Mouse (Mus musculus): Measurements from ENCODE around the gene Pacsin1.

Gene Pacsin1

GRCm38 (mm10) chr17:27678924-27679813 is 23.9 kb downstream of the Pacsin1 start:
- no peak for DNase-seq

GRCm38 (mm10) chr17:27684886-27685549 is 29.7 kb downstream of the Pacsin1 start:
- DNase-seq, result peak; percentile 78

- no peak for DNase-seq
These were observed 30.2 kb downstream of the Pacsin1 start for GRCm38 (mm10) chr17:27685550-27685913.

- no peak for DNase-seq
These were observed 31.1 kb downstream of the Pacsin1 start for GRCm38 (mm10) chr17:27686395-27686794.

DNA sequence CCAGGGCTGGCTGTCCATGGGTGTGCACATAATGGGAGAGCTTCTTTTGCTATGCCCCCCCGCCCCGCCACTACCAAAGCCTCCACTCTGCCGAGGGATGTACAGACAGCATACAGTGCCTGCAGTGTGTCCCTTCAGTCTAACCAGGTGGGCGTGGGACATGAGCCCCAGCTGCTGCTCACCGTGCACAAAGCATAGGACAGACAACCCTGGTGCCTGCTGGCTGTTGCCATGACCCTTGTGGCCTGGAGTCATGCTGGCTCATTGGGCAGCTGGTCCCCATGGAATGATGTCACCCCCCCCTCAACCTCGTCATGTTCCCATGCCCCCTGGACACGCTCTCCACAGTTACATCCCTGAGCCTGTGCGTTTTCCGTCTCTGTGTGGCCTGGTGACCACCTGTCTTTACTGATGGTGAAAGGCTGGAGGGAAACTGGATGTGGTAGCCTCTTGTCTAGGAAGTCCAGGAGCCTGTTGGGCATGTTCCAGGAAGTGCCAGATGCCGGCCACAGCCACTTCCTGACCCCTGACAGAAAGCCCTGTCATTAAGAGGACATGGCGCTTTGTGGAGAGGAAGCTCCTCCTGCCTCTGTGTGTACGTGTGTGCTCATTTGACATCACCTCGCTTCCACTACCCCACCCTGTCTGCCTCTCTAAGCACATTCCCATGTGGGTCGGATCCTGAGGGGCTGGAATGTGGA is 35.8 kb downstream of the Pacsin1 start:
- no peak for DNase-seq

DNA sequence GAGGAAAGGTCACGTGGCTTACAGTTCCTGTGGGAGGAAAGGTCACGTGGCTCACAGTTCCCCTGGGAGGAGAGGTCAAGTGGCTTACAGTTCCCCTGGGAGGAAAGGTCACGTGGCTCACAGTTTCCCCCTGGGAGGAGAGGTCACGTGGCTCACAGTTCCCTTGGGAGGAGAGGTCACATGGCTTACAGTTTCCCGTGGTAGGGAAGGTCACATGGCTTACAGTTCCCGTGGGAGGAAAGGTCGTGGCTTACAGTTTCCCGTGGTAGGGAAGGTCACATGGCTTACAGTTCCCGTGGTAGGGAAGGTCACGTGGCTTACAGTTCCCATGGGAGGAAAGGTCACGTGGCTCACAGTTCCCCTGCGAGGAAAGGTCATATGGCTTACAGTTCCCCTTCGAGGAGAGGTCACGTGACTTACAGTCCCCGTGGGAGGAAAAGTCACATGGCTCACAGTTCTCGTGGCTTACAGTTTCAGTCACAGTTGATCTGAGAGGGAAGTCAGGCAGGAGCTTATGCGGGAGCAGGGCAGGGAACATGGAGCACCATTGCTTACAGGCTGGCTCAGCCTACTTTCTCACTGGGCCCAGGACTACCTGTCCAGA is 44.4 kb downstream of the Pacsin1 start:
- no peak for DNase-seq

DNA sequence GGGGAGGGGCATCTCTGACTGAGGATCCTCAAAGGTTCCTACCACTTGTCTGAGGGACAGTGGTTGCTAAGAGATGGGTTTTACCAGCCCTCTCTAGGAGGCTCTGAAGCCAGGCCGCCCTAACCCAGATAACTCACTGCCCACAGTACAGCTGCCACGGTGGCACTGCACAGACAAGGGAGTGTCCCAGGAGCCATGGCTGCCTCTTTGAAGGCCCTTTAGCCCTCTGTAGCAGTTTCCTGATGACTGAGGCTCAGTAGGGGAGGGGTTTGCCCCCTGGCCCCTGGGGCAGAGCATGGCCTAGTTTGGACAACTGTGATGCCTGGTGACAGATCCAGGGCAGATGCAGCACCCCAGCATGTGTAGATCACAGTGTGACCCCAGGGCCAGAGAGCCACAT is 45.5 kb downstream of the Pacsin1 start:
- no peak for DNase-seq

DNA sequence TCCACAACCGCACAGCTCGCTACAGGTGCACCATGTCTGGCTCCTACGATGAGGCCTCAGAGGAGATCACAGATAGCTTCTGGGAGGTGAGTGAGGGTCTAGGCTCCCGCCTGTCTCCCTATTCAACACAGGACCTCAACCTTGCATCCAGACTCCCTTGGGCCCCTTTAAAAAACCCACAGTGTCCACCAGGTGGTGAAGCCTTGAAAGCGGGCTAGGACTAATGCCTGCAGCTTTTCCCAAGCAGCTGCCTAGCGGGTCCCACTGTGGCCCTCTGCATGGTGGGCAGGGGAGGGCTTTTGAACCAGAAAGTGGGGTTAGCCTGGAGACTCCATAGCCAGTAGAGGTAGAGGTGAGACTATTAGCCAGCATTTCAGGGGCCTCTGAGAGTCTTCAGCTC is 46.5 kb downstream of the Pacsin1 start:
- DNase-seq, result no peak

- peak; percentile 73 for DNase-seq
These were observed 47.2 kb downstream of the Pacsin1 start for GRCm38 (mm10) chr17:27702518-27702917.

- no peak for DNase-seq
These were observed 48.8 kb downstream of the Pacsin1 start for GRCm38 (mm10) chr17:27703961-27704621.

- no peak for DNase-seq
These were observed 50.4 kb downstream of the Pacsin1 start for GRCm38 (mm10) chr17:27705661-27706060.

DNA sequence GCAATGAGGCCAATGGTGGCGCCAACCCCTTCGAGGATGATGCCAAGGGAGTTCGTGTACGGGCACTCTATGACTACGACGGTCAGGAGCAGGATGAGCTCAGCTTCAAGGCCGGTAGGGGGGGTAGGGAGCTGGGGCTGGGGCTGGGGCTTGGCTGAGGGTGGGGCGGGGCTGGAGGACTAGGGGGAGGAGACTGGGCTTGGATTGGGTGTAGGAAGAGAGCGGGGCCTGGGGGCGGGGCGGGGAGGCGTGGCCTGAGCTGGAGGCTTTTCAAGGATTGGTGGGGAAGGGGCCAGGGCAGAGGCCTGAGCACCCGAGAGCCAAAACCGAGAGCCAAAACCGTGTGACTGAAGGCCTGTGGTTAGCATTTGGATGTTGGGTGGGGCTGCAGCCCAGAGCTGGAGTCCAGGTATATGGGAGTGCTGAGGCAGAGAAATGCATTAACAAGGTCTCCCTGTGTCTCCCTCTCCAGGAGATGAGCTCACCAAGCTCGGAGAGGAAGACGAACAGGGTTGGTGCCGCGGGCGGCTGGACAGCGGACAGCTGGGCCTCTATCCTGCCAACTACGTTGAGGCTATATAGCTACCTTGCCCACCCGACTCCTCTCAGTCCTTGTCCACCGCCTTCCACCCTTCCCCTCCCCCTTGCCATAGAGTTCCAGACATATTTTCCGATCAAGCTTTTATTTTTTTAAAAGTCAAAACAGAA is 52.8 kb downstream of the Pacsin1 start:
- DNase-seq, result no peak

GRCm38 (mm10) chr17:27709650-27710049 is 54.3 kb downstream of the Pacsin1 start:
- DNase-seq, result no peak

- DNase-seq, result no peak
These were observed 57.5 kb downstream of the Pacsin1 start for GRCm38 (mm10) chr17:27712832-27713231.

GRCm38 (mm10) chr17:27716804-27717203 is 61.5 kb downstream of the Pacsin1 start:
- no peak for DNase-seq

DNA sequence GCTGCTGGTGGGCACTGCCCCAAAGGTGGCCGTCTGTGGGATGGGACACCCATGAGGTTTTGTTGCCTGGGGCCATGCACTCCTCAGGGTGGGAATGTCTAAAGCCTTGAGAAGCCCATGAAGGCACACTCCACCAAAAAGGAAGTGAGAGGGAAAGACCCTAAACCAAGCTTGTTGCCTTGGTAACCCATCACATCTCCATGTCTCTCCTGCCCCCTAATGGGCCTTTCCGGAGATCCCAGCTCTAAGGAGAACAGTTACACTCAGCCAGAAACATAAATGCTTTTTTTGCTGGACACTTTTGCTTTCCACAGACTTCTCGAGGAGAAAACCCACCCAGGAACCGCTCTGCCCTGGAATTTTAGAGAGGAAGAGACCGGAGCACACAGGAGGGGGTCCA is 62.9 kb downstream of the Pacsin1 start:
- DNase-seq, result no peak

DNA sequence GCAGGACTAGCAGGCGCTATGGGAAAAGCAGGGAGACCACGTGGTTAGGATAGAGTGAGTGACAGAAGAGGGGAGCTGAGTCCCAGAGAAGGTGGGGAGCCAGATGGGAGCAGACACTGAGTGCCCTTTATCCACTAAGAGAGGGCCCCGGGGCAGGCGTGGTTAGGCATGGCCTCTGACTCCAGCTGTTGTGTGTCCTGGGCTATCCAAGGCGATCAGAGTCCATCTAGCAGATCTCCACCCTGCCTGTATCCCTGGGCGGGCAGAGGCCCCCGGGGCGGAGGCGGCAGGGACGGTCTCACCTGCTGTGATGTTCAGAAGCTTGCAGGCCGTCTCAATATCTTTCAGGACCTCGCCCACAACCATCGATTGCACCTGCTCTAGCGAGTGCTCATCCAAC is 64.4 kb downstream of the Pacsin1 start:
- no peak for DNase-seq

GRCm38 (mm10) chr17:27720326-27720725 is 65.0 kb downstream of the Pacsin1 start:
- DNase-seq, result no peak

DNA sequence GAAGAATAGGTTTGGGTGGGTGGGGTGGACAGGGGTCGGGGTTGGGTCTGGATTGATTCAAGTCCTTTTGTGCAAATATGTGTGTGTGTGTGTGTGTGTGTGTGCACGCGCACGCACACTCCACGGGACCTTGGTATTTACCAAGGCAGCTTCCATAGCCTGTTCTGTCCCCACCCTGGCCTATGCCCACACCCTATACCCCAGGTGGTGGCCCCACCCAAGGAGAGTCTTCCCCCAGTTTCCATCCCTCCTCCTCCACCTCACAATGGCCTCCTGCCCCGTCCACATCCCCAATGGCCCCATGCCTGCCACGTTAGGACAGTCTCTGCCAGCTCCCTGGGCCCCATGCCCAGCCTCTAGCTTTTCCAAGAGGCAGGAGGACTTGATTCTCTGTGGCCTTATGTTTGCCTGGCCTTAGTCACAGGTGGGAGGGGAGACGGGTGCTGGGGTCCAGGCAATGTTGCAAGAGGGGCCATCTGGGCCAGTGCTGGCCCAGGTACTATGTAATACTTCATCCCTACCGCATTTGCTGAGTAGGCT is 65.9 kb downstream of the Pacsin1 start:
- DNase-seq, result peak; percentile 91

DNA sequence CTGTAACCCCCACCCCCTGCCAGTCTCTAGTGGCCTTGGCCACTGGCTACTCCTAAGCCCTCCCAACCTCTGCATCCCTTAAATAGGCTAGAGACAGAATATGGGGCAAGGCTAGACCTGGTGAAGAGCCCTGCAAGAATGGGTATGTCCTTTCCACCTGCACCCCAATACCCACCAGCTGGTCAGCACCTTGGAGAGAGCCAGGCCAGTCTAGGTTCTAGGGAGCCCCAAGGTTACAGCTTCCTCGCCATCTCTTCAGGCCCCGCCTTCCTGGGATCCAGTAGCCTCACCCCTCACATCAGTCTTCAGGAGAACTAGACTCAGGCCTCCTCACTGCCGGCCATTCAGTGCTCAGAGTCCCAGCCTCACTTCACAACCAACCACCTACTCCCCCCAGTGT is 69.0 kb downstream of the Pacsin1 start:
- DNase-seq, result no peak

- DNase-seq, result no peak
These were observed 69.7 kb downstream of the Pacsin1 start for GRCm38 (mm10) chr17:27725011-27725410.

DNA sequence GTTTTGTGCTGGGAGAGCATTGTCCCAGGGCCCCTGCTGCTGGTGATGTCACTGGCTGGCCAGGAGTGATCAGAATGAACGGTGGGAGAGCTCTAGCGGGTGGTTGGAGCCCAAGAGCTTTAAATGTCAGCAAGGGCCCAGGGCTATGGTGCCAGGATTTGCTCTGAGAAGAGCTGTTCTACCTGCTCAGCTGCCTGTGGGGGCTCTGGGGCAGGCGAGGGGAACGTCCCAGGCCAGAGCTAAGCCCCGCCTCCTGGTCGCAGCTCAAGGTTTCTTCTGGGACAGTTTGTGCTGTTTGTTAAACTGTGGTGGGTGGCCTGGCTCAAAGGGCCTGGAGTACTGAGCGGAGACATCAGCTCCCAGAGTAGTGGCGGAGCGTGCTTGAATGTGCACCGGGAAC is 70.1 kb downstream of the Pacsin1 start:
- DNase-seq, result no peak

All from cerebellum, adult 11-12 months (tissue).